Mouse (Mus musculus): ENCODE measurements around the gene Fignl1. TPM values are rescaled to one million over a fixed set of nuclear protein-coding genes. Genes with fewer than 3 reads are reported as not detected.

Gene Fignl1
- polyA plus RNA-seq, 1 experiment = 89.3 TPM

GRCm38 (mm10) chr11:11766105-11766504 is 42.7 kb downstream of the Fignl1 start:
- peaks cover 3% of the 10 kb centered on the region; the same call in 1 of the 2 replicates for H3K9me3 ChIP-seq (replicated peaks; ENCODE audit: control insufficient read depth, insufficient read depth, low read length, poor library complexity, severe bottlenecking)
- no peaks in the 10 kb centered on the region for H3K36me3 ChIP-seq (ENCODE audit: control insufficient read depth, insufficient read depth, low read length, poor library complexity, severe bottlenecking)
- peaks cover 3% of the 10 kb centered on the region; the same call in 1 of the 2 replicates for H3K27me3 ChIP-seq (ENCODE audit: control insufficient read depth, insufficient read depth, low read length, poor library complexity, severe bottlenecking)
- no peaks in the 10 kb centered on the region for H3K4me1 ChIP-seq (ENCODE audit: control insufficient read depth, insufficient read depth, low read length)
- no peak for TF ChIP-seq CTCF (IDR thresholded peaks at IDR 0.05; ENCODE audit: low read depth, low read length)
- no peak for TF ChIP-seq POLR2A (IDR thresholded peaks at IDR 0.05; ENCODE audit: insufficient read depth, low read length)
- H3K27ac ChIP-seq (ENCODE audit: insufficient read depth, low read length) = no peak overlapping the region
- no peak overlapping the region for H3K9ac ChIP-seq (ENCODE audit: low read depth, poor library complexity, severe bottlenecking)
- no peak overlapping the region for H3K4me3 ChIP-seq (ENCODE audit: low read depth, low read length)

- Histone ChIP-seq H3K4me3 (ENCODE audit: low read depth, low read length) (no peak overlapping the region), H3K27ac (ENCODE audit: insufficient read depth, low read length) (no peak overlapping the region), H3K9me3 (replicated peaks; ENCODE audit: control insufficient read depth, insufficient read depth, low read length, poor library complexity, severe bottlenecking) (peaks cover 3% of the 10 kb centered on the region; the same call in 1 of the 2 replicates), H3K4me1 (ENCODE audit: control insufficient read depth, insufficient read depth, low read length) (no peaks in the 10 kb centered on the region), H3K9ac (ENCODE audit: low read depth, poor library complexity, severe bottlenecking) (no peak overlapping the region), H3K36me3 (ENCODE audit: control insufficient read depth, insufficient read depth, low read length, poor library complexity, severe bottlenecking) (no peaks in the 10 kb centered on the region), H3K27me3 (ENCODE audit: control insufficient read depth, insufficient read depth, low read length, poor library complexity, severe bottlenecking) (peaks cover 3% of the 10 kb centered on the region; the same call in 1 of the 2 replicates)
- no peak for TF ChIP-seq POLR2A (IDR thresholded peaks at IDR 0.05; ENCODE audit: insufficient read depth, low read length)
- no peak for TF ChIP-seq CTCF (IDR thresholded peaks at IDR 0.05; ENCODE audit: low read depth, low read length)
- no peak for TF ChIP-seq EP300 (IDR thresholded peaks at IDR 0.05; ENCODE audit: insufficient read depth, low read depth, low read length)
These were observed 43.3 kb downstream of the Fignl1 start for GRCm38 (mm10) chr11:11765414-11765813.

- H3K27ac ChIP-seq (ENCODE audit: insufficient read depth, low read length) = no peak overlapping the region
- TF ChIP-seq POLR2A (IDR thresholded peaks at IDR 0.05; ENCODE audit: insufficient read depth, low read length) (no peak), CTCF (IDR thresholded peaks at IDR 0.05; ENCODE audit: low read depth, low read length) (no peak), EP300 (IDR thresholded peaks at IDR 0.05; ENCODE audit: insufficient read depth, low read depth, low read length) (no peak)
- no peaks in the 10 kb centered on the region for H3K36me3 ChIP-seq (ENCODE audit: control insufficient read depth, insufficient read depth, low read length, poor library complexity, severe bottlenecking)
- H3K9me3 ChIP-seq (replicated peaks; ENCODE audit: control insufficient read depth, insufficient read depth, low read length, poor library complexity, severe bottlenecking) = peaks cover 3% of the 10 kb centered on the region; the same call in 1 of the 2 replicates
- H3K27me3 ChIP-seq (ENCODE audit: control insufficient read depth, insufficient read depth, low read length, poor library complexity, severe bottlenecking) = no peaks in the 10 kb centered on the region
- H3K4me3 ChIP-seq (ENCODE audit: low read depth, low read length) = no peak overlapping the region
- H3K4me1 ChIP-seq (ENCODE audit: control insufficient read depth, insufficient read depth, low read length) = no peaks in the 10 kb centered on the region
- H3K9ac ChIP-seq (ENCODE audit: low read depth, poor library complexity, severe bottlenecking) = no peak overlapping the region
These were observed 45.5 kb downstream of the Fignl1 start for GRCm38 (mm10) chr11:11763211-11763666.

GRCm38 (mm10) chr11:11758883-11759282 is 49.9 kb downstream of the Fignl1 start:
- Histone ChIP-seq H3K4me1 (ENCODE audit: control insufficient read depth, insufficient read depth, low read length) (no peaks in the 10 kb centered on the region), H3K9ac (ENCODE audit: low read depth, poor library complexity, severe bottlenecking) (no peak overlapping the region), H3K9me3 (replicated peaks; ENCODE audit: control insufficient read depth, insufficient read depth, low read length, poor library complexity, severe bottlenecking) (no peaks in the 10 kb centered on the region), H3K4me3 (ENCODE audit: low read depth, low read length) (no peak overlapping the region), H3K27me3 (ENCODE audit: control insufficient read depth, insufficient read depth, low read length, poor library complexity, severe bottlenecking) (no peaks in the 10 kb centered on the region), H3K36me3 (ENCODE audit: control insufficient read depth, insufficient read depth, low read length, poor library complexity, severe bottlenecking) (no peaks in the 10 kb centered on the region), H3K27ac (ENCODE audit: insufficient read depth, low read length) (no peak overlapping the region)
- TF ChIP-seq EP300 (IDR thresholded peaks at IDR 0.05; ENCODE audit: insufficient read depth, low read depth, low read length) = no peak
- no peak for TF ChIP-seq CTCF (IDR thresholded peaks at IDR 0.05; ENCODE audit: low read depth, low read length)
- no peak for TF ChIP-seq POLR2A (IDR thresholded peaks at IDR 0.05; ENCODE audit: insufficient read depth, low read length)

GRCm38 (mm10) chr11:11758121-11758520 is 50.6 kb downstream of the Fignl1 start:
- Histone ChIP-seq H3K36me3 (ENCODE audit: control insufficient read depth, insufficient read depth, low read length, poor library complexity, severe bottlenecking) (no peaks in the 10 kb centered on the region), H3K9me3 (replicated peaks; ENCODE audit: control insufficient read depth, insufficient read depth, low read length, poor library complexity, severe bottlenecking) (no peaks in the 10 kb centered on the region), H3K4me3 (ENCODE audit: low read depth, low read length) (no peak overlapping the region), H3K27me3 (ENCODE audit: control insufficient read depth, insufficient read depth, low read length, poor library complexity, severe bottlenecking) (no peaks in the 10 kb centered on the region), H3K4me1 (ENCODE audit: control insufficient read depth, insufficient read depth, low read length) (no peaks in the 10 kb centered on the region), H3K9ac (ENCODE audit: low read depth, poor library complexity, severe bottlenecking) (no peak overlapping the region), H3K27ac (ENCODE audit: insufficient read depth, low read length) (no peak overlapping the region)
- no peak for TF ChIP-seq CTCF (IDR thresholded peaks at IDR 0.05; ENCODE audit: low read depth, low read length)
- no peak for TF ChIP-seq EP300 (IDR thresholded peaks at IDR 0.05; ENCODE audit: insufficient read depth, low read depth, low read length)
- no peak for TF ChIP-seq POLR2A (IDR thresholded peaks at IDR 0.05; ENCODE audit: insufficient read depth, low read length)

- Histone ChIP-seq H3K27ac (ENCODE audit: insufficient read depth, low read length) (no peak overlapping the region), H3K4me1 (ENCODE audit: control insufficient read depth, insufficient read depth, low read length) (no peaks in the 10 kb centered on the region), H3K36me3 (ENCODE audit: control insufficient read depth, insufficient read depth, low read length, poor library complexity, severe bottlenecking) (no peaks in the 10 kb centered on the region), H3K27me3 (ENCODE audit: control insufficient read depth, insufficient read depth, low read length, poor library complexity, severe bottlenecking) (no peaks in the 10 kb centered on the region), H3K4me3 (ENCODE audit: low read depth, low read length) (no peak overlapping the region), H3K9me3 (replicated peaks; ENCODE audit: control insufficient read depth, insufficient read depth, low read length, poor library complexity, severe bottlenecking) (no peaks in the 10 kb centered on the region), H3K9ac (ENCODE audit: low read depth, poor library complexity, severe bottlenecking) (no peak overlapping the region)
- no peak for TF ChIP-seq CTCF (IDR thresholded peaks at IDR 0.05; ENCODE audit: low read depth, low read length)
- TF ChIP-seq EP300 (IDR thresholded peaks at IDR 0.05; ENCODE audit: insufficient read depth, low read depth, low read length) = no peak
- TF ChIP-seq POLR2A (IDR thresholded peaks at IDR 0.05; ENCODE audit: insufficient read depth, low read length) = no peak
These were observed 55.9 kb downstream of the Fignl1 start for GRCm38 (mm10) chr11:11752859-11753258.
